Mouse (Mus musculus) cerebellum, adult 2 months (tissue): Measurements from ENCODE around the gene Plcb1. TPM values are rescaled to one million over a fixed set of nuclear protein-coding genes. Genes with fewer than 3 reads are reported as not detected.
A peak's percentile ranks its signal among the peaks of the same experiment; 100 is the strongest.

Experiments used
- DNase-seq, 2 experiments: peaks; one replicate each; pipeline ENCODE4 v3.0.0; 2021
- H3K27ac ChIP-seq: fragments of 200-500 bp; 2 replicates; pipeline ENCODE4 v1.5.1; 2012; ENCODE audit warnings: low read length, control low read depth, inconsistent platforms; ENCODE audit not compliant: insufficient read depth
- H3K27me3 ChIP-seq: fragments of 200-500 bp; 2 replicates; pipeline ENCODE4 v1.6.1; 2012; ENCODE audit warnings: inconsistent platforms, mild to moderate bottlenecking, low read length, moderate library complexity; ENCODE audit not compliant: control insufficient read depth, insufficient read depth
- H3K4me1 ChIP-seq: fragments of 200-500 bp; 2 replicates; pipeline ENCODE4 v1.6.1; 2011; ENCODE audit warnings: low read length; ENCODE audit not compliant: control insufficient read depth, insufficient read depth
- H3K4me3 ChIP-seq: fragments of 200-500 bp; replicated peaks from 2 replicates; pipeline ENCODE3; 2011; ENCODE audit warnings: mild to moderate bottlenecking, low read depth, low read length, control low read depth; ENCODE audit not compliant: insufficient read depth
- CTCF ChIP-seq: fragments of 200-500 bp; IDR thresholded peaks from 2 replicates; pipeline ENCODE4 v1.5.1; 2011; ENCODE audit warnings: low read depth, mild to moderate bottlenecking, control low read depth, low read length, moderate library complexity, borderline replicate concordance; ENCODE audit not compliant: insufficient read depth
- POLR2A ChIP-seq: fragments of 200-500 bp; IDR thresholded peaks from 2 replicates; pipeline ENCODE4 v1.6.1; 2011; ENCODE audit warnings: low read length, control low read depth, borderline replicate concordance; ENCODE audit not compliant: insufficient read depth
- WGBS: fragments of 180-500 bp; shearing (Covaris S2); methylation state at CpG from one replicate; pipeline ENCODE4 v1.1.7; 2018; 5-methylcytosine and 5-hydroxymethylcytosine counted together
- polyA plus RNA-seq: library from polyadenylated mRNA; depleted of rRNA; stranded (reverse); fragments of >200 nt; gene quantifications from 2 replicates; pipeline ENCODE4 v1.2.3, GENCODE M21; 2012

Gene Plcb1
- polyA plus RNA-seq, 1 experiment = 18.5 TPM

- DNase-seq = peak in 1 of 2 experiments; percentile 39
- Histone ChIP-seq H3K4me1 (peaks cover 3% of the 10 kb centered on the region; the same call in 1 of the 2 replicates), H3K4me3 (peak overlapping the region; percentile 3), H3K27me3 (no peaks in the 10 kb centered on the region), H3K27ac (no peak overlapping the region)
- TF ChIP-seq CTCF (no peak), POLR2A (no peak)
- 28% methylated on average over 7 of the region's 7 CpGs for WGBS
These were observed 537.5 kb downstream of the Plcb1 start for GRCm38 (mm10) chr2:135323276-135323954.

- Histone ChIP-seq H3K27me3 (no peaks in the 10 kb centered on the region), H3K4me1 (peaks cover 3% of the 10 kb centered on the region; the same call in 1 of the 2 replicates), H3K4me3 (peak overlapping the region; percentile 3), H3K27ac (no peak overlapping the region)
- WGBS = 15% methylated on average over 4 of the region's 4 CpGs
- TF ChIP-seq POLR2A = no peak
- TF ChIP-seq CTCF = peak; percentile 94
- peak; percentile 78 to 82 for DNase-seq
These were observed 538.1 kb downstream of the Plcb1 start for GRCm38 (mm10) chr2:135323955-135324302.

GRCm38 (mm10) chr2:135328756-135329155 is 542.9 kb downstream of the Plcb1 start:
- Histone ChIP-seq H3K27ac (no peak overlapping the region), H3K4me3 (no peak overlapping the region), H3K27me3 (no peaks in the 10 kb centered on the region), H3K4me1 (peaks cover 1% of the 10 kb centered on the region; the same call in 1 of the 2 replicates)
- WGBS = 4% methylated on average over 2 of the region's 2 CpGs
- TF ChIP-seq POLR2A (no peak), CTCF (peak; percentile 84)
- peak; percentile 29 to 38 for DNase-seq

GRCm38 (mm10) chr2:135329782-135330545 is 544.1 kb downstream of the Plcb1 start:
- TF ChIP-seq POLR2A (no peak), CTCF (peak; percentile 68; the same call in 1 of the 2 replicates)
- Histone ChIP-seq H3K27me3 (no peaks in the 10 kb centered on the region), H3K4me1 (no peaks in the 10 kb centered on the region), H3K27ac (no peak overlapping the region), H3K4me3 (no peak overlapping the region)
- 9% methylated on average over 14 of the region's 14 CpGs for WGBS
- peak; percentile 40 to 59 for DNase-seq

GRCm38 (mm10) chr2:135331868-135332267 is 546.0 kb downstream of the Plcb1 start:
- TF ChIP-seq POLR2A (no peak), CTCF (no peak)
- no peak overlapping the region for H3K4me3 ChIP-seq
- H3K4me1 ChIP-seq = no peaks in the 10 kb centered on the region
- no peak overlapping the region for H3K27ac ChIP-seq
- 87% methylated on average over 1 of the region's 1 CpGs for WGBS
- DNase-seq = no peak
- H3K27me3 ChIP-seq = no peaks in the 10 kb centered on the region

- Histone ChIP-seq H3K27ac (no peak overlapping the region), H3K4me1 (no peaks in the 10 kb centered on the region), H3K27me3 (no peaks in the 10 kb centered on the region), H3K4me3 (no peak overlapping the region)
- TF ChIP-seq POLR2A (no peak), CTCF (peak; percentile 14; the same call in 1 of the 2 replicates)
- DNase-seq = no peak
- WGBS = 35% methylated on average over 1 of the region's 1 CpGs
These were observed 570.4 kb downstream of the Plcb1 start for GRCm38 (mm10) chr2:135356311-135356710.

GRCm38 (mm10) chr2:135361798-135362197 is 575.9 kb downstream of the Plcb1 start:
- WGBS = 4% methylated on average over 1 of the region's 1 CpGs
- TF ChIP-seq POLR2A (no peak), CTCF (peak; percentile 53; the same call in 1 of the 2 replicates)
- Histone ChIP-seq H3K27ac (no peak overlapping the region), H3K4me1 (no peaks in the 10 kb centered on the region), H3K4me3 (no peak overlapping the region), H3K27me3 (no peaks in the 10 kb centered on the region)
- DNase-seq = peak in 1 of 2 experiments; percentile 44
